Mouse (Mus musculus): ENCODE measurements around the gene Rhoc. TPM values are rescaled to one million over a fixed set of nuclear protein-coding genes. Genes with fewer than 3 reads are reported as not detected.

Gene Rhoc
- polyA plus RNA-seq, 2 experiments, result 161 to 192 TPM

DNA sequence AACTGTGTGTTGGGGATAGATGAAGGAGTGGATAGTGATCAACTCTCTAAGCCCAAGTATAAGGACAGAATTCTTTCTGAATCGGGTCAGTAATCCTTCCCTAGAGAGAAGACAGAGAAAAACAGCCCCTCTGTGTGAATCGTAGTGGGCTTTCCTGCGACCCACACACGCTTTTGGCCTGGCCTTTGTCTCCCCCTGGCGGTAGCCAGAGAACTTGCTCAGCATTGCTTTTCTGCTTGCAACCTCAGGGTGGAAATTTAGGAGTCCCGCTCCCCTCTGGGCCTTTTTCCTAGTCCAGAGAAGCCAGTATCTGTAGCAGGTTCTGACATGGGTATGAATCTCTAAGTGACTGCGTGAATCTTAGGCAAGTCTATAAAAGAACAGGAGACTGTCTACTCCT lies 8.2 kb upstream of the Rhoc start:
- ATAC-seq (ENCODE audit: low FRiP score, low read depth), result no peak
- no peak overlapping the region for H3K4me2 ChIP-seq (replicated peaks; ENCODE audit: low read depth, low read length, severe bottlenecking)
- H3K9ac ChIP-seq (ENCODE audit: low read depth, low read length, severe bottlenecking), result no peak overlapping the region
- H3K27me3 ChIP-seq (ENCODE audit: control insufficient read depth, insufficient read depth, low read length), result peaks cover 76% of the 10 kb centered on the region
- DNase-seq (ENCODE audit: low spot score), result peak; percentile 82
- peaks cover 24% of the 10 kb centered on the region for H3K4me1 ChIP-seq (ENCODE audit: control insufficient read depth, insufficient read depth, low read length)
- no peak overlapping the region for H3K27ac ChIP-seq (replicated peaks; ENCODE audit: low read depth, low read length)
- under 1% methylated on average over 7 of the region's 7 CpGs for WGBS
- H3K4me3 ChIP-seq (replicated peaks; ENCODE audit: low read length), result no peak overlapping the region
- no peaks in the 10 kb centered on the region for H3K36me3 ChIP-seq (ENCODE audit: control insufficient read depth, insufficient read depth, low read length)
- no peaks in the 10 kb centered on the region for H3K9me3 ChIP-seq (ENCODE audit: control insufficient read depth, low read length)
- no peak for TF ChIP-seq POLR2A (IDR thresholded peaks at IDR 0.05; ENCODE audit: borderline replicate concordance, extremely low read depth, insufficient read depth, insufficient read length)

- Histone ChIP-seq H3K9ac (ENCODE audit: low read depth, low read length, severe bottlenecking) (peak within 1 kb of the TSS; percentile 21), H3K36me3 (ENCODE audit: control insufficient read depth, insufficient read depth, low read length) (no peaks in the 10 kb centered on the region), H3K4me2 (replicated peaks; ENCODE audit: low read depth, low read length, severe bottlenecking) (peak within 1 kb of the TSS; percentile 74), H3K4me1 (ENCODE audit: control insufficient read depth, insufficient read depth, low read length) (peaks cover 24% of the 10 kb centered on the region), H3K4me3 (replicated peaks; ENCODE audit: low read length) (peak within 1 kb of the TSS; percentile 47), H3K9me3 (ENCODE audit: control insufficient read depth, low read length) (no peaks in the 10 kb centered on the region), H3K27ac (replicated peaks; ENCODE audit: low read depth, low read length) (no peak within 1 kb of the TSS), H3K27me3 (ENCODE audit: control insufficient read depth, insufficient read depth, low read length) (peaks cover 77% of the 10 kb centered on the region)
- ATAC-seq (ENCODE audit: low FRiP score, low read depth), result peak; percentile 68
- no peak for TF ChIP-seq POLR2A (IDR thresholded peaks at IDR 0.05; ENCODE audit: borderline replicate concordance, extremely low read depth, insufficient read depth, insufficient read length)
- DNase-seq (ENCODE audit: low spot score), result peak; percentile 51
- 2% methylated on average over 56 of the region's 56 CpGs for WGBS
These were observed 7.4 kb upstream of the Rhoc start, which contains the start of gene Ppm1j for GRCm38 (mm10) chr3:104780561-104781420. Gene Ppm1j, plus strand, starts transcription at chr3:104781056.

DNA sequence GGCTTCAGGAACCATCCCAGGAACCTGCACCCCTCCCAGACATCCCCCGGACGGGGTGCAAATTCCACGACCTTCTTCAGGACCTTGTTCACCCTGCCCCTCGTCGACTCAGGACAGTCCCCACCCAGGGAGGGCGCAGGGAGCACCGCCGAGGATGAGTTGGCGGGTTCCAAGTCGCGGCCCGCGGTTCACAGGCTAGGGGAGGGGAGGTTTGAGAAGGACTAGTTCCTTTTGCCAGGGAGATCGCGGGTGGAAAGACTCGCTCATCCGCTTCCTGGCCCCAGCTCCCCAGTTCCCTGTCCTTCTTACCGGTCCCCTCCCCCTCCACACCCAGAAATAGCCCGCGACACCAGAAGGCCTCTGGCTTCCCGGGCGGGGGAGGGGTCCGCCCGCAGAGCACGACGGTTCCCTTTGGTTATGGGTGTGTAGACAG lies 6.7 kb upstream of the Rhoc start, which contains the start of gene Fam19a3:
Gene Fam19a3 (minus strand): TSS at position 370 of the 433 bp plus-strand sequence.
- peak within 1 kb of the TSS; percentile 47 for H3K4me3 ChIP-seq (replicated peaks; ENCODE audit: low read length)
- peak within 1 kb of the TSS; percentile 74 for H3K4me2 ChIP-seq (replicated peaks; ENCODE audit: low read depth, low read length, severe bottlenecking)
- 0% methylated on average over 18 of the region's 26 CpGs for WGBS
- no peaks in the 10 kb centered on the region for H3K9me3 ChIP-seq (ENCODE audit: control insufficient read depth, low read length)
- H3K27me3 ChIP-seq (ENCODE audit: control insufficient read depth, insufficient read depth, low read length), result peaks cover 74% of the 10 kb centered on the region
- ATAC-seq (ENCODE audit: low FRiP score, low read depth) (no peak), DNase-seq (ENCODE audit: low spot score) (no peak)
- H3K27ac ChIP-seq (replicated peaks; ENCODE audit: low read depth, low read length), result no peak within 1 kb of the TSS
- H3K36me3 ChIP-seq (ENCODE audit: control insufficient read depth, insufficient read depth, low read length), result no peaks in the 10 kb centered on the region
- H3K4me1 ChIP-seq (ENCODE audit: control insufficient read depth, insufficient read depth, low read length), result peaks cover 24% of the 10 kb centered on the region
- no peak for TF ChIP-seq POLR2A (IDR thresholded peaks at IDR 0.05; ENCODE audit: borderline replicate concordance, extremely low read depth, insufficient read depth, insufficient read length)
- H3K9ac ChIP-seq (ENCODE audit: low read depth, low read length, severe bottlenecking), result peak within 1 kb of the TSS; percentile 21

GRCm38 (mm10) chr3:104782061-104782681 lies 6.0 kb upstream of the Rhoc start:
- Histone ChIP-seq H3K9ac (ENCODE audit: low read depth, low read length, severe bottlenecking) (no peak overlapping the region), H3K27me3 (ENCODE audit: control insufficient read depth, insufficient read depth, low read length) (peaks cover 67% of the 10 kb centered on the region), H3K27ac (replicated peaks; ENCODE audit: low read depth, low read length) (no peak overlapping the region), H3K4me1 (ENCODE audit: control insufficient read depth, insufficient read depth, low read length) (peaks cover 20% of the 10 kb centered on the region), H3K9me3 (ENCODE audit: control insufficient read depth, low read length) (no peaks in the 10 kb centered on the region), H3K4me2 (replicated peaks; ENCODE audit: low read depth, low read length, severe bottlenecking) (peak overlapping the region; percentile 74), H3K36me3 (ENCODE audit: control insufficient read depth, insufficient read depth, low read length) (no peaks in the 10 kb centered on the region), H3K4me3 (replicated peaks; ENCODE audit: low read length) (peak overlapping the region; percentile 47)
- ATAC-seq (ENCODE audit: low FRiP score, low read depth) (no peak), DNase-seq (ENCODE audit: low spot score) (no peak)
- WGBS, result 19% methylated on average over 12 of the region's 12 CpGs
- TF ChIP-seq POLR2A (IDR thresholded peaks at IDR 0.05; ENCODE audit: borderline replicate concordance, extremely low read depth, insufficient read depth, insufficient read length), result no peak

- no peak for TF ChIP-seq POLR2A (IDR thresholded peaks at IDR 0.05; ENCODE audit: borderline replicate concordance, extremely low read depth, insufficient read depth, insufficient read length)
- peaks cover 55% of the 10 kb centered on the region for H3K27me3 ChIP-seq (ENCODE audit: control insufficient read depth, insufficient read depth, low read length)
- WGBS, result 39% methylated on average over 14 of the region's 14 CpGs
These were observed 4.1 kb upstream of the Rhoc start for GRCm38 (mm10) chr3:104783971-104784500.

More at GRCm38 (mm10) chr3:104783971-104784500, 4.1 kb upstream of the Rhoc start:
- no peaks in the 10 kb centered on the region for H3K36me3 ChIP-seq (ENCODE audit: control insufficient read depth, insufficient read depth, low read length)
- DNase-seq (ENCODE audit: low spot score) (no peak), ATAC-seq (ENCODE audit: low FRiP score, low read depth) (no peak)
- peaks cover 19% of the 10 kb centered on the region for H3K4me1 ChIP-seq (ENCODE audit: control insufficient read depth, insufficient read depth, low read length)
- no peaks in the 10 kb centered on the region for H3K9me3 ChIP-seq (ENCODE audit: control insufficient read depth, low read length)
- H3K9ac ChIP-seq (ENCODE audit: low read depth, low read length, severe bottlenecking), result no peak overlapping the region
- H3K4me3 ChIP-seq (replicated peaks; ENCODE audit: low read length), result no peak overlapping the region
- no peak overlapping the region for H3K27ac ChIP-seq (replicated peaks; ENCODE audit: low read depth, low read length)
- H3K4me2 ChIP-seq (replicated peaks; ENCODE audit: low read depth, low read length, severe bottlenecking), result no peak overlapping the region

Measured in limb, embryonic 14.5 days (tissue).